9 mouse cellular contexts compared by ENCODE assay signal in genomic region chr3:104794953-104795470, GRCm38 (mm10). TPM values are rescaled to one million over a fixed set of nuclear protein-coding genes. Genes with fewer than 3 reads are reported as not detected.
DNase-seq lines count a peak whose midpoint lies in the region; ATAC-seq and TF ChIP-seq lines count a peak whose summit lies in the region.
"Had no signal": no experiment of that assay in that cellular context is flagged by ENCODE, and none has a peak within 500 bp of the region (broad histone marks: within the 10 kb centered on the region; RNA-seq: fewer than 3 reads in every experiment).

No protein-coding gene starts in this region.

- H3K4me2 ChIP-seq in lung, embryonic 15.5 days: peak overlapping the region; percentile 22; the same call in 1 of the 2 replicates
- no peak overlapping the region for H3K4me2 ChIP-seq in heart, postnatal 0 days (ENCODE audit: low read depth, low read length)
- no peak overlapping the region for H3K4me2 ChIP-seq in neural tube, embryonic 13.5 days

- peaks cover 52% of the 10 kb centered on the region for H3K36me3 ChIP-seq in lung, embryonic 15.5 days
- peaks cover 48% of the 10 kb centered on the region for H3K36me3 ChIP-seq in heart, postnatal 0 days (replicated peaks; ENCODE audit: control insufficient read depth, insufficient read depth, low read length)
- H3K36me3 ChIP-seq in neural tube, embryonic 13.5 days: peaks cover 25% of the 10 kb centered on the region; the same call in 1 of the 2 replicates

- H3K9me3 ChIP-seq in lung, embryonic 15.5 days: no peaks in the 10 kb centered on the region
- no peaks in the 10 kb centered on the region for H3K9me3 ChIP-seq in heart, postnatal 0 days (replicated peaks; ENCODE audit: control insufficient read depth, low read length)
- H3K9me3 ChIP-seq in neural tube, embryonic 13.5 days: no peaks in the 10 kb centered on the region

- no peak overlapping the region for H3K4me3 ChIP-seq in lung, embryonic 15.5 days
- H3K4me3 ChIP-seq in lung, adult 2 months (replicated peaks; ENCODE audit: extremely low read depth, low read depth, low read length): no peak overlapping the region
- H3K4me3 ChIP-seq in heart, postnatal 0 days (ENCODE audit: low read depth, low read length): no peak overlapping the region
- H3K4me3 ChIP-seq in neural tube, embryonic 13.5 days: no peak overlapping the region

- peak overlapping the region; percentile 90 for H3K27ac ChIP-seq in lung, embryonic 15.5 days
- H3K27ac ChIP-seq in heart, postnatal 0 days (ENCODE audit: low read depth): peak overlapping the region; percentile 66
- H3K27ac ChIP-seq in neural tube, embryonic 13.5 days (replicated peaks): peak overlapping the region; percentile 83

- ATAC-seq in lung, embryonic 15.5 days (ENCODE audit: borderline replicate concordance, extremely low read depth, low FRiP score, low TSS enrichment): 0 out of 2 replicates have a peak, but pooled peaks have one; percentile 4
- ATAC-seq in heart, postnatal 0 days (ENCODE audit: insufficient read depth, low read depth): no peak
- no peak for ATAC-seq in neural tube, embryonic 13.5 days (ENCODE audit: low read depth)

- WGBS in lung, embryonic 15.5 days: 32% methylated on average over 12 of the region's 12 CpGs
- 41% methylated on average over 12 of the region's 12 CpGs for WGBS in lung, adult 2 months
- 40% methylated on average over 11 of the region's 12 CpGs for WGBS in heart, postnatal 0 days
- WGBS in neural tube, embryonic 13.5 days: 51% methylated on average over 12 of the region's 12 CpGs

- peaks cover 67% of the 10 kb centered on the region for H3K4me1 ChIP-seq in lung, embryonic 15.5 days
- peaks cover 18% of the 10 kb centered on the region for H3K4me1 ChIP-seq in lung, adult 2 months (ENCODE audit: control insufficient read depth, insufficient read depth, low read length)
- peaks cover 36% of the 10 kb centered on the region for H3K4me1 ChIP-seq in heart, postnatal 0 days (ENCODE audit: control insufficient read depth, insufficient read depth)
- peaks cover 62% of the 10 kb centered on the region for H3K4me1 ChIP-seq in neural tube, embryonic 13.5 days (replicated peaks)

- no peak for TF ChIP-seq EP300 in heart, postnatal 0 days (IDR thresholded peaks at IDR 0.05; ENCODE audit: low read depth)

- peak; percentile 94 for DNase-seq in heart, adult 11 months
- no peak for DNase-seq in heart, adult 8-10 months (ENCODE audit: low spot score)
- no peak for DNase-seq in lung, adult 2 months
- DNase-seq in heart, postnatal 0 days (ENCODE audit: low spot score): no peak
- DNase-seq in spleen, postnatal 4 days (ENCODE audit: low spot score in 2 of 2): no peak
- DNase-seq in layer of hippocampus, adult 9-11 months: no peak

- TF ChIP-seq CTCF in lung, adult 2 months (IDR thresholded peaks at IDR 0.05; ENCODE audit: insufficient read depth, low read length): no peak
- TF ChIP-seq CTCF in heart, postnatal 0 days (IDR thresholded peaks at IDR 0.05; ENCODE audit: low read depth): no peak

- 0 out of 2 replicates have a peak overlapping the region, but pooled peaks have one; percentile 1 for H3K9ac ChIP-seq in lung, embryonic 15.5 days
- H3K9ac ChIP-seq in heart, postnatal 0 days (replicated peaks; ENCODE audit: low read depth, low read length): no peak overlapping the region; the same call in 1 of the 2 replicates
- H3K9ac ChIP-seq in neural tube, embryonic 13.5 days: no peak overlapping the region

- TF ChIP-seq POLR2A in lung, adult 2 months (IDR thresholded peaks at IDR 0.05; ENCODE audit: borderline replicate concordance, extremely low read depth, low read depth, low read length): no peak

- no peaks in the 10 kb centered on the region for H3K27me3 ChIP-seq in lung, embryonic 15.5 days
- H3K27me3 ChIP-seq in heart, postnatal 0 days (ENCODE audit: control insufficient read depth, insufficient read depth, low read length): no peaks in the 10 kb centered on the region
- peaks cover 1% of the 10 kb centered on the region; the same call in 1 of the 2 replicates for H3K27me3 ChIP-seq in neural tube, embryonic 13.5 days

RNA-seq across cellular contexts. Expression of gene Rhoc, which starts 6.8 kb away (rescaled TPM):
- 10 to 100 TPM; 64.8 to 83.5 (median 79.3) TPM for total RNA-seq in heart, adult 8-10 months (2022)
- 151 and 154 TPM in 2 replicates for polyA plus RNA-seq in lung, embryonic 15.5 days (2015; fragmentation: Nextera tagmentation; extraction: Ambion mirVana)
- polyA plus RNA-seq in lung, adult 2 months (2012; rRNA removed): 107 and 140 TPM in 2 replicates
- total RNA-seq in heart, postnatal 0 days (2014; rRNA removed; ENCODE audit: low replicate concordance): 165 and 170 TPM in 2 replicates
- polyA plus RNA-seq in heart, postnatal 0 days (2015; fragmentation: Nextera tagmentation; extraction: Ambion mirVana): 165 and 170 TPM in 2 replicates
- 82.9 and 83.0 TPM in 2 replicates for polyA plus RNA-seq in neural tube, embryonic 13.5 days (2015; fragmentation: Nextera tagmentation; extraction: Ambion mirVana)

RNA-seq across cellular contexts. Expression of gene Fam19a3, which starts 13.4 kb away (rescaled TPM):
- total RNA-seq in heart, adult 8-10 months (2022): 1 to 10 TPM in 3 of 4 experiments, under 1 TPM in 1; 0.72 to 2.1 (median 1.2) TPM
- 0.17 TPM in 1 of 2 replicates, not detected in the other for polyA plus RNA-seq in lung, embryonic 15.5 days (2015; fragmentation: Nextera tagmentation; extraction: Ambion mirVana)
- 0.34 and 0.38 TPM in 2 replicates for polyA plus RNA-seq in lung, adult 2 months (2012; rRNA removed)
- total RNA-seq in heart, postnatal 0 days (2014; rRNA removed; ENCODE audit: low replicate concordance): 0.77 and 1.1 TPM in 2 replicates
- 1.1 TPM in 2 replicates for polyA plus RNA-seq in heart, postnatal 0 days (2015; fragmentation: Nextera tagmentation; extraction: Ambion mirVana)
- not detected in 2 replicates for polyA plus RNA-seq in neural tube, embryonic 13.5 days (2015; fragmentation: Nextera tagmentation; extraction: Ambion mirVana)
- polyA plus RNA-seq: liver, embryonic 16.5 days had no signal

RNA-seq across cellular contexts. Expression of gene Ppm1j, which starts 14.2 kb away (rescaled TPM):
- 10 to 100 TPM; 20.1 to 28.4 (median 25.3) TPM for total RNA-seq in heart, adult 8-10 months (2022)
- polyA plus RNA-seq in lung, embryonic 15.5 days (2015; fragmentation: Nextera tagmentation; extraction: Ambion mirVana): 3.4 and 6.0 TPM in 2 replicates
- polyA plus RNA-seq in lung, adult 2 months (2012; rRNA removed): 8.0 and 10.8 TPM in 2 replicates
- total RNA-seq in heart, postnatal 0 days (2014; rRNA removed; ENCODE audit: low replicate concordance): 49.4 and 84.0 TPM in 2 replicates
- 59.0 and 67.8 TPM in 2 replicates for polyA plus RNA-seq in heart, postnatal 0 days (2015; fragmentation: Nextera tagmentation; extraction: Ambion mirVana)
- 1.5 and 1.9 TPM in 2 replicates for polyA plus RNA-seq in neural tube, embryonic 13.5 days (2015; fragmentation: Nextera tagmentation; extraction: Ambion mirVana)

RNA-seq across cellular contexts. Expression of gene Mov10, which starts 23.4 kb away (rescaled TPM):
- 10 to 100 TPM in 1 of 4 experiments, 1 to 10 TPM in 3; 3.6 to 10.0 (median 6.6) TPM for total RNA-seq in heart, adult 8-10 months (2022)
- polyA plus RNA-seq in lung, embryonic 15.5 days (2015; fragmentation: Nextera tagmentation; extraction: Ambion mirVana): 62.1 and 65.0 TPM in 2 replicates
- 12.7 and 13.5 TPM in 2 replicates for polyA plus RNA-seq in lung, adult 2 months (2012; rRNA removed)
- total RNA-seq in heart, postnatal 0 days (2014; rRNA removed; ENCODE audit: low replicate concordance): 19.9 and 20.2 TPM in 2 replicates
- polyA plus RNA-seq in heart, postnatal 0 days (2015; fragmentation: Nextera tagmentation; extraction: Ambion mirVana): 13.2 and 14.0 TPM in 2 replicates
- 13.4 and 13.8 TPM in 2 replicates for polyA plus RNA-seq in neural tube, embryonic 13.5 days (2015; fragmentation: Nextera tagmentation; extraction: Ambion mirVana)
